Comparison of ENCODE assay signal across 14 mouse cellular contexts in the genomic region with DNA sequence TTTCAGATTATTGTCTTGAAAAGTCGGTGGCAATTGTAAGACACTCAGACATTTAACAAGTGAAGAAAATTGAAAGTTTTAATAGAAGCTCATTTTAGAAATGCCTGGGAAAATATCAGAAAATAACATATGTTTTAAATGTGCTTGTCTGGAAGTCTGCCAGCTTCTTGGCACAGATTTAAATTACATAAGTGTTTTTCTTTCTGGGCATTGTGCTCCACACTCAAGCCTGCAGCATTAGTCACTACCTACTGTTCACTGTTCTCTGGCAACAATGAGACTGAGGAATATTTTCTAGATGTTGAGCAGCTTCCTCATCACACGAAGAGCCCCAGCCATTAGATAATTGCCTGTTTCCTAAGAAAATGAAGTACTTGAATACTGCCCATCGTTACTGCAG.
DNase-seq lines count a peak whose midpoint lies in the region; ATAC-seq lines count a peak whose summit lies in the region.
"Had no signal": no experiment of that assay in that cellular context is flagged by ENCODE, and none has a peak within 500 bp of the region (broad histone marks: within the 10 kb centered on the region; RNA-seq: fewer than 3 reads in every experiment).

No protein-coding gene starts in this region.

- peak; percentile 4 for DNase-seq in heart, postnatal 4 days
- DNase-seq in brain, embryonic 18.5 days (ENCODE audit: low read depth, low spot score), result peak; percentile 14
- DNase-seq in layer of hippocampus, adult 9-11 months, result peak; percentile 68
- DNase-seq in right cerebral cortex, postnatal 14 days, result peak; percentile 13
- DNase-seq in heart, postnatal 25 days (ENCODE audit: low spot score), result no peak
- no peak for DNase-seq in embryo, embryonic 10.5 days (ENCODE audit: low spot score)
- DNase-seq: gastrocnemius, postnatal 36 days; kidney, adult 9 months; lung, postnatal 14 days; midbrain, embryonic 14.5 days; thymus, postnatal 4 days had no signal

- WGBS in heart, embryonic 11.5 days (ENCODE audit: insufficient replicate concordance), result 54% methylated on average over 3 of the region's 3 CpGs
- WGBS in kidney, embryonic 14.5 days, result 73% methylated on average over 3 of the region's 3 CpGs

- no peak overlapping the region for H3K4me2 ChIP-seq in heart, embryonic 11.5 days
- no peak overlapping the region for H3K4me2 ChIP-seq in kidney, embryonic 14.5 days (replicated peaks; ENCODE audit: low read depth, low read length)
- H3K4me2 ChIP-seq: limb, embryonic 15.5 days had no signal

- H3K9ac ChIP-seq in heart, embryonic 11.5 days (ENCODE audit: low read depth, low read length), result no peak overlapping the region
- no peak overlapping the region for H3K9ac ChIP-seq in kidney, embryonic 14.5 days (ENCODE audit: low read depth, low read length)
- H3K9ac ChIP-seq: limb, embryonic 15.5 days had no signal

- no peak overlapping the region for H3K4me3 ChIP-seq in heart, embryonic 11.5 days (ENCODE audit: low read depth, low read length)
- no peak overlapping the region for H3K4me3 ChIP-seq in kidney, embryonic 14.5 days (ENCODE audit: low read length)
- H3K4me3 ChIP-seq: limb, embryonic 15.5 days had no signal

- intact Hi-C loops in heart, postnatal 25 days (cut with DNase I), result no loop called here

- ATAC-seq in heart, embryonic 11.5 days (replicated peaks; ENCODE audit: insufficient number of reproducible peaks, low FRiP score, low TSS enrichment), result no peak
- no peak for ATAC-seq in kidney, embryonic 14.5 days (ENCODE audit: low FRiP score, low TSS enrichment)

- H3K27ac ChIP-seq in heart, embryonic 11.5 days (ENCODE audit: low read depth, low read length), result no peak overlapping the region
- H3K27ac ChIP-seq in kidney, embryonic 14.5 days (ENCODE audit: low read depth, low read length), result no peak overlapping the region
- H3K27ac ChIP-seq: limb, embryonic 15.5 days had no signal

- no peaks in the 10 kb centered on the region for H3K4me1 ChIP-seq in heart, embryonic 11.5 days (ENCODE audit: control insufficient read depth, insufficient read depth, low read length)
- no peaks in the 10 kb centered on the region for H3K4me1 ChIP-seq in kidney, embryonic 14.5 days (ENCODE audit: control insufficient read depth, insufficient read depth, low read length)

- H3K27me3 ChIP-seq in heart, embryonic 11.5 days (ENCODE audit: control insufficient read depth, insufficient read depth, low read length), result no peaks in the 10 kb centered on the region
- no peaks in the 10 kb centered on the region for H3K27me3 ChIP-seq in kidney, embryonic 14.5 days (ENCODE audit: control insufficient read depth, insufficient read depth, low read length)
- H3K27me3 ChIP-seq: limb, embryonic 15.5 days had no signal

- no peaks in the 10 kb centered on the region for H3K36me3 ChIP-seq in heart, embryonic 11.5 days (ENCODE audit: control insufficient read depth, insufficient read depth, low read length)
- no peaks in the 10 kb centered on the region for H3K36me3 ChIP-seq in kidney, embryonic 14.5 days (ENCODE audit: control insufficient read depth, insufficient read depth, low read length)
- H3K36me3 ChIP-seq: limb, embryonic 15.5 days had no signal

- no peaks in the 10 kb centered on the region; the same call in 1 of the 2 replicates for H3K9me3 ChIP-seq in heart, embryonic 11.5 days (replicated peaks; ENCODE audit: control insufficient read depth, low read length)
- no peaks in the 10 kb centered on the region for H3K9me3 ChIP-seq in kidney, embryonic 14.5 days (ENCODE audit: control insufficient read depth, low read length)
- H3K9me3 ChIP-seq: limb, embryonic 15.5 days had no signal

Comparison
In these comparisons a context has a peak if more than half of its experiments do, and no peak if none do; other contexts are left out.
1. DNase-seq: peak in heart, postnatal 4 days (single experiment), brain, embryonic 18.5 days (single experiment), layer of hippocampus, adult 9-11 months (single experiment) and right cerebral cortex, postnatal 14 days (single experiment); none in heart, postnatal 25 days (single experiment) and embryo, embryonic 10.5 days (single experiment).